Mouse (Mus musculus) heart, embryonic 15.5 days (tissue): ENCODE data around the gene Ptprk. TPM values are rescaled to one million over a fixed set of nuclear protein-coding genes. Genes with fewer than 3 reads are reported as not detected.

Source experiments
- ATAC-seq: fragments of 200-750 bp; cut with Nextera tagmentation; replicated peaks from 2 replicates; pipeline ENCODE4 v1.8.0; 2017; ENCODE audit warnings: low read depth, moderate TSS enrichment; ENCODE audit not compliant: insufficient number of reproducible peaks, insufficient read depth, low FRiP score
- H3K27ac ChIP-seq: fragments of 300-500 bp; sonication (generic); 2 replicates; pipeline ENCODE4 v1.5.1; 2015; ENCODE audit warnings: mild to moderate bottlenecking, inconsistent platforms
- H3K27me3 ChIP-seq: fragments of 300-500 bp; sonication (generic); 2 replicates; pipeline ENCODE4 v1.6.1; 2015; ENCODE audit warnings: inconsistent platforms
- H3K36me3 ChIP-seq: fragments of 300-500 bp; sonication (generic); 2 replicates; pipeline ENCODE4 v1.6.1; 2015; ENCODE audit warnings: mild to moderate bottlenecking, inconsistent platforms
- H3K4me1 ChIP-seq: fragments of 300-500 bp; sonication (generic); replicated peaks from 2 replicates; pipeline ENCODE4 v1.6.1; 2015; ENCODE audit warnings: inconsistent platforms
- H3K4me2 ChIP-seq: fragments of 300-500 bp; sonication (generic); 2 replicates; pipeline ENCODE4 v1.6.1; 2015; ENCODE audit warnings: inconsistent platforms, mild to moderate bottlenecking, moderate library complexity
- H3K4me3 ChIP-seq: fragments of 300-500 bp; sonication (generic); 2 replicates; pipeline ENCODE4 v1.5.1; 2015; ENCODE audit warnings: mild to moderate bottlenecking, inconsistent platforms
- H3K9ac ChIP-seq: fragments of 300-500 bp; sonication (generic); 2 replicates; pipeline ENCODE4 v1.6.1; 2015; ENCODE audit warnings: mild to moderate bottlenecking, inconsistent platforms
- H3K9me3 ChIP-seq: fragments of 300-500 bp; sonication (generic); replicated peaks from 2 replicates; pipeline ENCODE4 v1.6.1; 2016; ENCODE audit warnings: inconsistent platforms
- WGBS: fragments of 180-500 bp; shearing (Covaris S2); methylation state at CpG from one replicate; pipeline ENCODE4 v1.1.7; 2015; ENCODE audit warnings: mixed read lengths; 5-methylcytosine and 5-hydroxymethylcytosine counted together
- polyA plus RNA-seq: library from polyadenylated mRNA; unstranded; fragments of >200 nt; fragmentation: Nextera tagmentation; extraction: Ambion mirVana; gene quantifications from 2 replicates; pipeline ENCODE4 v1.2.1, GENCODE M21; 2015

The Ptprk gene
- polyA plus RNA-seq, 1 experiment from 2014 or later = 37.3 TPM

DNA sequence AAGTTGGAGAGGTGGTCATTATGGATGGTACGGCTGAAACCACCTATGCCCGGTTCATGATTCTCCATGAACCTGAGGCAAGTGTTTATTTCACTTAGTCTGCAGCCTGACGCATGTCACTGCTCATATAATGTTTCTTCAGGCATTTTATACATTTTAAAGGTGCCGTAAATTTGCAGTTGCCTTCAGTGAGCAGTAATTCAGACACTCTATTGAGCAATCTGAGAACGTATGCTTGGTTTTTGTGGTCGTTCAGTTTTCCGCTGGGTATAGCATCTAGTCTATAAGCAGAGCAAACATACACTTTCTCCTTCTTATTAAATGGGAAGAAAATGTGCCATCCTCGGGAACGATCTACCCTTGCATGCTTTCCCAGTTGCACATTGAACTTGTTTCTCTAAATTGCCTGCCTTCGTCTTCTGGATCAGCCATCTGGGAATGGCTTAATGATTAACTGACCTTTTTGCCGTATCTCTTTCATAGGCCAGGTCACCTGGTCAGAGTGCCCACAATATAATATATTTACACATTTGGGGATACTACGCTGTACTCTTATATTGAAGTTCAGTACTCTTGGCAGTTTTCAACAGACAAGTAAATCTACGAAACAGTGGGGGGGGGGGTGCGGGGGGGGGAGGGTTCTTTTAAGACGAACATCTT lies 313.1 kb downstream of the Ptprk start:
- H3K36me3 ChIP-seq = peaks cover 6% of the 10 kb centered on the region; the same call in 1 of the 2 replicates
- H3K9me3 ChIP-seq = no peaks in the 10 kb centered on the region
- whole genome bisulfite sequencing = 92% methylated on average over 15 of the region's 15 CpGs
- no peaks in the 10 kb centered on the region for H3K4me1 ChIP-seq
- H3K27ac ChIP-seq = no peak overlapping the region
- no peaks in the 10 kb centered on the region for H3K27me3 ChIP-seq
- no peak overlapping the region for H3K9ac ChIP-seq
- no peak overlapping the region for H3K4me2 ChIP-seq
- ATAC-seq = no peak
- H3K4me3 ChIP-seq = no peak overlapping the region

DNA sequence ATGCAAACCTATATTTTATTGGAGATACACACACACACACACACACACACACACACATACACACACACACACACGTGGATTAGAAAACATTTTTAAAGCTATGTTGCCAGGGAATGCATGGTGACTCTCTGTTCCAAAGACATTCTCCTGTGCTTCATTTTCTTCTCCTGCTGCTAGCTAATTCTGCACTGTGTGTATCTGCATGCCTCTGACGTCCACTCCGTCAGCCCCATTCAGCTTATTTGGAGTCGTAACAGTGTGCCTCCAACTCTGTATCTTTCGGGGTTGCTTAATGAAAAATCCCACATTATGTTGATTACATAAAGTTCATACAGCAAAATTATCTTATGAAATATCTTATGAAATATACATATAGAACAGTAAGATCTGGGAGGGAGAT lies 316.5 kb downstream of the Ptprk start:
- ATAC-seq = no peak
- H3K9me3 ChIP-seq = no peaks in the 10 kb centered on the region
- H3K36me3 ChIP-seq = 0 out of 2 replicates have a peak, but pooled peaks cover 2% of the 10 kb centered on the region
- no peak overlapping the region for H3K9ac ChIP-seq
- H3K4me2 ChIP-seq = no peak overlapping the region
- no peak overlapping the region for H3K4me3 ChIP-seq
- H3K27ac ChIP-seq = no peak overlapping the region
- H3K4me1 ChIP-seq = peaks cover 3% of the 10 kb centered on the region; the same call in 1 of the 2 replicates
- WGBS = 90% methylated on average over 5 of the region's 5 CpGs
- H3K27me3 ChIP-seq = no peaks in the 10 kb centered on the region

DNA sequence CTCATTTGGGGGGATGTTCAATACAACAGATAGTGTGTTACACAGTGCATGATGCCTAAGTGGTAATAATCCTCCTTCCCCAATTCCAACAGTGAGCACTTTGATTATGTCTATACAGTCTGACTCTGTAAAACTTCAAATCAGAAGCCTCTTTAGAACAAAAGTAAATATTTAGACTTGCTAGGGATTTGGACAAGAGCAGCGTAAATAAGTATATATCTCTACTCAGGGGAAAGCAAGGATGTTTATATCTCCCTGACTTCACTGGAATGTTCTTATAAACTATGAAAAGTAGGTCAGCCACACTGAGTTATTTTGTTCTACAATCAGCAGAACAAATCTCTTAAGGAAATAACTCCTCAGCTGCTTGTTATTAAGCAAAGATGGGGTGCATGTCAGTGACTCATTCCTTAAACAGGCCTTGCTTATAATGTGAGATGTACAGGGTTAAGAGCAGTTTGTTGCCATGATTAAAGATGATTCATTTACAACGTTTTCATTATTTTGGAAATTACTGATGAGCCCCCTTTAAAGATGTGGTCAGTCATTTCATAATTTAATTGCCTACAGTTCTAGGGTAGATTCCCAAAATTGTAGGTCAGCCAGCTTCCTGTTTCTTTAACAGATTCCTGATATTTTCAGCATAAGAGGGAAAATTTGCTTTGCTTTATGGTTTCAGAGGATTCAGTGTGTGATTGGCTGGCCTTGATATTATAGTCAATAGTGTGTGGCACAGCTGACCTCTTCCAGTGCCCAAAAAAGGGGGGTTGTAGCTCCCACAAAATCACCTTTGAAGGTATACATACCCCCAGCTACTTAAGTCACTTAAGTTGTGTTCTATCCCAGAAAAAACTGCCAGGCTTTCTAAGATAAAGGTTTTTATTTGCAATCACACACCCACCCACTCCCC lies 321.2 kb downstream of the Ptprk start:
- Histone ChIP-seq H3K4me1 (peaks cover 5% of the 10 kb centered on the region; the same call in 1 of the 2 replicates), H3K27ac (no peak overlapping the region), H3K4me2 (no peak overlapping the region), H3K9ac (no peak overlapping the region), H3K27me3 (no peaks in the 10 kb centered on the region), H3K9me3 (no peaks in the 10 kb centered on the region), H3K4me3 (no peak overlapping the region), H3K36me3 (0 out of 2 replicates have a peak, but pooled peaks cover 2% of the 10 kb centered on the region)
- ATAC-seq = no peak
- 56% methylated on average over 2 of the region's 2 CpGs for WGBS

DNA sequence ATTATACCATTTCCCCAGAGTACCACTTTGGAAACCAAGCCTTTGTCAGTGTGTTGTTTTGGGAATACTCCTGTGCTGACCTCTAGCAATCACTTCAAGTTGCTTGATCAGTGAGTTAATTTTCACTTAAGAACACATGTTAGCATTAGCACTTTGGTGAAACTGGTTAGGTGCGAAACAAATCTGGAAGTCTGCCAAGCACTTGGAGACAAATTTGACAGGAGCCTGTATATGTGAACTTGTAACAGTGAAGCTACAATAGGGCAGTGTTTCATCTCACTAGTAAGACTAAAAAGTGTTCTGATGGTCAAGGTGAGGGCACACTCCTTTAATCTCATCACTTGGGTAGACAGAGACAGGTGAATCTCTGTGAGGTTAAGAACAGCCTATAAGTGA lies 321.9 kb downstream of the Ptprk start:
- H3K9me3 ChIP-seq = no peaks in the 10 kb centered on the region
- no peak for ATAC-seq
- no peak overlapping the region for H3K27ac ChIP-seq
- H3K4me3 ChIP-seq = no peak overlapping the region
- H3K27me3 ChIP-seq = no peaks in the 10 kb centered on the region
- no peaks in the 10 kb centered on the region for H3K36me3 ChIP-seq
- no peak overlapping the region for H3K9ac ChIP-seq
- WGBS = 31% methylated on average over 1 of the region's 1 CpGs
- no peak overlapping the region for H3K4me2 ChIP-seq
- peaks cover 5% of the 10 kb centered on the region; the same call in 1 of the 2 replicates for H3K4me1 ChIP-seq

GRCm38 (mm10) chr10:28401796-28402195 lies 327.2 kb downstream of the Ptprk start:
- H3K4me1 ChIP-seq = no peaks in the 10 kb centered on the region
- no peaks in the 10 kb centered on the region for H3K36me3 ChIP-seq
- H3K27me3 ChIP-seq = no peaks in the 10 kb centered on the region
- H3K9ac ChIP-seq = no peak overlapping the region
- no peak overlapping the region for H3K27ac ChIP-seq
- H3K9me3 ChIP-seq = no peaks in the 10 kb centered on the region
- H3K4me3 ChIP-seq = no peak overlapping the region
- ATAC-seq = no peak
- no peak overlapping the region for H3K4me2 ChIP-seq

GRCm38 (mm10) chr10:28408980-28409379 lies 334.4 kb downstream of the Ptprk start:
- H3K9me3 ChIP-seq = no peaks in the 10 kb centered on the region
- ATAC-seq = no peak
- no peak overlapping the region for H3K27ac ChIP-seq
- no peak overlapping the region for H3K4me2 ChIP-seq
- 81% methylated on average over 2 of the region's 2 CpGs for WGBS
- H3K4me1 ChIP-seq = no peaks in the 10 kb centered on the region
- H3K4me3 ChIP-seq = no peak overlapping the region
- H3K36me3 ChIP-seq = no peaks in the 10 kb centered on the region
- no peaks in the 10 kb centered on the region for H3K27me3 ChIP-seq
- no peak overlapping the region for H3K9ac ChIP-seq

DNA sequence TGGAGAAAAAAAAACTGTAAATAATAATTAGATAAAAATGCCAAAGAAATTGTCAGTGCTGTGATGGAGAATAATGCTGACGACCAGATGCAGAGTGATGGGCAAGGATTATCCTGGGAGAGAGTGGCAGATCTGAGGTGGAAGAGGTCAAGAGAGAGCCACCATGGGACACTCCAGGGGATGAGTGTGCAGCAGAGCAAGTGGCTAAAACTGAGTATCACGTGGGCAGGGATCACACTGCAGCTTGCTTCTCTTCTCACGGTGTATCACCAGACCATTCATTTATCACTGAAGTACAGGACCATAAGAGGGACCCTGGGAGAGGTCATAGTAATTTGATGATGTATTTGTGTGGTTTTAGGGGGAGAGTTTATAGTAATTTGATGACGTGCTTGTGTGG lies 340.2 kb downstream of the Ptprk start:
- Histone ChIP-seq H3K4me3 (no peak overlapping the region), H3K36me3 (no peaks in the 10 kb centered on the region), H3K4me2 (no peak overlapping the region), H3K9me3 (no peaks in the 10 kb centered on the region), H3K27ac (no peak overlapping the region), H3K9ac (no peak overlapping the region), H3K4me1 (no peaks in the 10 kb centered on the region), H3K27me3 (no peaks in the 10 kb centered on the region)
- 59% methylated on average over 4 of the region's 4 CpGs for WGBS
- no peak for ATAC-seq

- H3K4me3 ChIP-seq = no peak overlapping the region
- H3K4me1 ChIP-seq = no peaks in the 10 kb centered on the region
- H3K4me2 ChIP-seq = no peak overlapping the region
- no peaks in the 10 kb centered on the region for H3K27me3 ChIP-seq
- H3K36me3 ChIP-seq = no peaks in the 10 kb centered on the region
- ATAC-seq = no peak
- 75% methylated on average over 3 of the region's 3 CpGs for WGBS
- no peaks in the 10 kb centered on the region for H3K9me3 ChIP-seq
- H3K9ac ChIP-seq = no peak overlapping the region
- no peak overlapping the region for H3K27ac ChIP-seq
These were observed 348.0 kb downstream of the Ptprk start for GRCm38 (mm10) chr10:28422622-28423021.

- H3K4me3 ChIP-seq = no peak overlapping the region
- no peaks in the 10 kb centered on the region for H3K27me3 ChIP-seq
- no peak overlapping the region for H3K27ac ChIP-seq
- H3K9me3 ChIP-seq = no peaks in the 10 kb centered on the region
- no peak overlapping the region for H3K4me2 ChIP-seq
- H3K4me1 ChIP-seq = no peaks in the 10 kb centered on the region
- H3K36me3 ChIP-seq = no peaks in the 10 kb centered on the region
- H3K9ac ChIP-seq = no peak overlapping the region
- ATAC-seq = no peak
These were observed 350.8 kb downstream of the Ptprk start for GRCm38 (mm10) chr10:28425371-28425770.

DNA sequence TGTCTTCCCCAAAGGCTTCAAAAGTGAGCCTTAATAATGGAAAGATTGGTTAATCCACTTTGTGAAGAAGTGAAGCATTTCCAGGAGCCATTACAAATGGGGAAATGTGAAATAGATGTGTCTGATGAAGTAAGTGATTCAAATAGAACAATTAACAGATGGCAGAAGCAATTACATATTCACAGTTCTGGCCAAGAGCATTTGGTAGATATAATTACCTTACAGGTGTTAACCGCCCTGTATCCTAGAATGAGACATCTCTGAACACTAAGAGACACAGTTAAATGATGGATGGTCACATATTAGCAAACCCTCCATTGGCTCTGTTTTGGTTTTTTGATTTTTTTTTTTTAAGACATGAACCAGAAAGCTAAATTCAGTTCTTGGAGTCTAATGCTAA lies 361.5 kb downstream of the Ptprk start:
- ATAC-seq = no peak
- Histone ChIP-seq H3K4me3 (no peak overlapping the region), H3K27me3 (no peaks in the 10 kb centered on the region)

GRCm38 (mm10) chr10:28449853-28450252 lies 375.2 kb downstream of the Ptprk start:
- H3K27me3 ChIP-seq = no peaks in the 10 kb centered on the region
- H3K36me3 ChIP-seq = no peaks in the 10 kb centered on the region
- no peak for ATAC-seq
- H3K4me1 ChIP-seq = no peaks in the 10 kb centered on the region
- no peak overlapping the region for H3K27ac ChIP-seq
- 55% methylated on average over 4 of the region's 4 CpGs for WGBS
- no peak overlapping the region for H3K9ac ChIP-seq
- H3K9me3 ChIP-seq = no peaks in the 10 kb centered on the region
- no peak overlapping the region for H3K4me2 ChIP-seq
- H3K4me3 ChIP-seq = no peak overlapping the region

More for the DNA sequence above, 361.5 kb downstream of the Ptprk start:
- no peaks in the 10 kb centered on the region for H3K36me3 ChIP-seq
- H3K9me3 ChIP-seq = no peaks in the 10 kb centered on the region
- WGBS = 96% methylated on average over 1 of the region's 1 CpGs
- no peaks in the 10 kb centered on the region for H3K4me1 ChIP-seq
- no peak overlapping the region for H3K4me2 ChIP-seq
- H3K27ac ChIP-seq = no peak overlapping the region
- H3K9ac ChIP-seq = no peak overlapping the region
